Mouse (Mus musculus): ENCODE data around the gene BC147527. TPM values are rescaled to one million over a fixed set of nuclear protein-coding genes. Genes with fewer than 3 reads are reported as not detected.

The BC147527 gene
- polyA plus RNA-seq, 1 experiment from 2014 or later, result 0.62 TPM

DNA sequence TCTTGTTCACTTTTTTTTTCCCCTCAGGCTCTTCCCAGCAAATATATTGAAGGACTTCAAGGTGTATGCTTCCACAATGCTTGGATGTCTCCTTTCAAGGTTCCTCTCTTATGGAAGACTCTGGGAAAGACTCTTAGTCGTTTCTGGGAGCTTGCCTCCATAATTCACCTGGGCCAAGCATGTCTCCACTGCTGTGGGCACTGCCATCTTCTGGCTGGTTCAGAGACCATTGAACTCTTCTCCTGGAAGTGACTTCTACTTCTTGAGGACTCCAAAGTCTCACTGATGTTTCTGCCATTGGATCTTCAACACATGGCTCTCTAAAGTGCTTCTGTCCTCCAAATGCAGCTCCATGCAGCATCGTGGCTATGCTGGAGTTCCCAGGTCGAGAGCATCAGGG lies 20.0 kb downstream of the BC147527 start:
- TF ChIP-seq EP300 (IDR thresholded peaks at IDR 0.05; ENCODE audit: low read depth), result no peak
- TF ChIP-seq CTCF (IDR thresholded peaks at IDR 0.05; ENCODE audit: low read depth), result no peak
- no peaks in the 10 kb centered on the region for H3K4me1 ChIP-seq (ENCODE audit: insufficient read depth)
- no peak for ATAC-seq
- 57% methylated on average over 3 of the region's 3 CpGs for WGBS (ENCODE audit: insufficient replicate concordance)
- no peak overlapping the region for H3K4me3 ChIP-seq (ENCODE audit: low read depth, low read length)
- no peak for DNase-seq
- no peak overlapping the region for H3K9ac ChIP-seq (replicated peaks)
- H3K27me3 ChIP-seq (ENCODE audit: insufficient read depth, low read length), result no peaks in the 10 kb centered on the region
- H3K36me3 ChIP-seq (replicated peaks; ENCODE audit: insufficient read depth, low read length), result no peaks in the 10 kb centered on the region
- H3K27ac ChIP-seq (ENCODE audit: low read depth), result no peak overlapping the region
- H3K4me2 ChIP-seq (ENCODE audit: low read depth, low read length), result no peak overlapping the region
- H3K9me3 ChIP-seq (ENCODE audit: low read length), result no peaks in the 10 kb centered on the region

DNA sequence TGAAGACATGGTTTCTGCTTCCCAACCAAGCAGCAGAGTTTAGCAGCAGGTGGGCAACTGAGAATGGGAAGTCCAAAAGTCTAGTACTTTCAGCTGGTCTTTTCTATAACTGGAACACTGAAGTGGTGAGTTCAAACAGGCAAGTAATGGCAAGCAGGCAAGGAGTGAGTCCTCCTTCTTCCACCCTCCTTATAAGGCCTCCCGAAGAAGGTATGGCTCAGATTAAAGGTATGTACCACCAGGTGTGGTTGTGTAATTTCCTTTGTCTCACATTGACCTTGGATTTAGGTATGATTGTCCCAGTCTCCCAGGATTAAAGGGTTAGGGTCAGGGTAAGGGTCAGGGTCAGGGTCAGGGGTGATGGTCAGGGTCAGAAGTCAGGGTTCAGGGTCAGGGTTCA lies 20.5 kb downstream of the BC147527 start:
- TF ChIP-seq EP300 (IDR thresholded peaks at IDR 0.05; ENCODE audit: low read depth), result no peak
- no peak for TF ChIP-seq CTCF (IDR thresholded peaks at IDR 0.05; ENCODE audit: low read depth)

More for the DNA sequence above, 20.5 kb downstream of the BC147527 start:
- Histone ChIP-seq H3K4me3 (ENCODE audit: low read depth, low read length) (no peak overlapping the region), H3K4me1 (ENCODE audit: insufficient read depth) (no peaks in the 10 kb centered on the region), H3K9me3 (ENCODE audit: low read length) (no peaks in the 10 kb centered on the region), H3K36me3 (replicated peaks; ENCODE audit: insufficient read depth, low read length) (no peaks in the 10 kb centered on the region), H3K9ac (replicated peaks) (no peak overlapping the region), H3K4me2 (ENCODE audit: low read depth, low read length) (no peak overlapping the region), H3K27ac (ENCODE audit: low read depth) (no peak overlapping the region), H3K27me3 (ENCODE audit: insufficient read depth, low read length) (no peaks in the 10 kb centered on the region)
- DNase-seq, result no peak
- 75% methylated on average over 1 of the region's 1 CpGs for WGBS (ENCODE audit: insufficient replicate concordance)
- ATAC-seq, result 0 out of 2 replicates have a peak, but pooled peaks have one; percentile 8

Other genes starting within 250 kb of the BC147527 start
- gene Gm21188, start 248.2 kb upstream of the BC147527 start, polyA plus RNA-seq (2015; fragmentation: Nextera tagmentation; extraction: Ambion mirVana), result 1.0 and 1.3 TPM in 2 replicates
- not detected in 2 replicates for gene Gm20767, start 160.1 kb upstream of the BC147527 start, polyA plus RNA-seq (2015; fragmentation: Nextera tagmentation; extraction: Ambion mirVana)
- not detected in 2 replicates for gene Gm21818, start 128.0 kb upstream of the BC147527 start, polyA plus RNA-seq (2015; fragmentation: Nextera tagmentation; extraction: Ambion mirVana)
- gene Gm21762, start 84.4 kb upstream of the BC147527 start, polyA plus RNA-seq (2015; fragmentation: Nextera tagmentation; extraction: Ambion mirVana), result not detected in 2 replicates
- not detected in 2 replicates for gene Gm21731, start 61.3 kb upstream of the BC147527 start, polyA plus RNA-seq (2015; fragmentation: Nextera tagmentation; extraction: Ambion mirVana)
- not detected in 2 replicates for gene AF067061, start 37.3 kb upstream of the BC147527 start, polyA plus RNA-seq (2015; fragmentation: Nextera tagmentation; extraction: Ambion mirVana)
- gene Tcstv3, start 16.5 kb downstream of the BC147527 start, polyA plus RNA-seq (2015; fragmentation: Nextera tagmentation; extraction: Ambion mirVana), result not detected in 2 replicates